Mouse (Mus musculus) gastrocnemius, adult 8-10 months (tissue): Measurements from ENCODE around the gene March9. TPM values are rescaled to one million over a fixed set of nuclear protein-coding genes. Genes with fewer than 3 reads are reported as not detected.

Source experiments
- DNase-seq, 2 experiments: peaks; one replicate each; pipeline ENCODE4 v3.0.0; 2022; ENCODE audit warnings: low spot score in 2 of 2
- total RNA-seq, 4 experiments: library from RNA; stranded (reverse); gene quantifications; 2 replicates each; pipeline ENCODE4 v1.2.4; 2022

March9 gene
- total RNA-seq, 4 experiments from 2014 or later: 0.17 to 1.3 (median 0.76) TPM

DNA sequence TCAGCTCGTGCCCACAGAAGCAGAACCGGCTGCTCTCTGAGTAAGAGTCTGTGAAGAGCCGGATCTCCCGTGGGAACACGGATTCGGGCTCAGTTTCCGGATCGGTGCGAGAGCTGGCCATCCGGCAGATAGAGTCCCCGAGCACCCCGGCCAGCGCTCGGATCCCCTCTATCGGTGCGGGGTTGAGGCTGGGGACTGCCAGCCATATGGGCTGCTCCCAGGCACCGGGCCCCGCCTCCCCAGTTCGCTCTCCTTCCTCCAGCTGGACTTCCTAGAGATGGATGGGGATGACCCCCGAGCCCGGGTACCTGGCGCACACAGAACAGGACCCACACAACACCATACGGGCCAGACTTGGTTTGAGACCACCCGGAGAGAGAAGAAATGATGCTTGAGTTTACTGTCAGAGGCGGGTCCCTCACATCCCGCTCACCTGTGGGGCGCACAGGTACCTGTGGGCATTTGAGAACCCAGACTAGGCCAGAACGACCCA is 18.7 kb downstream of the March9 start, which contains the start of the genes Mettl1 and Eef1akmt3:
Gene Mettl1 (plus strand): TSS at position 141 of the 493 bp plus-strand sequence.
Gene Eef1akmt3 (minus strand): TSS at position 240 of the 493 bp plus-strand sequence.
- DNase-seq: no peak

DNA sequence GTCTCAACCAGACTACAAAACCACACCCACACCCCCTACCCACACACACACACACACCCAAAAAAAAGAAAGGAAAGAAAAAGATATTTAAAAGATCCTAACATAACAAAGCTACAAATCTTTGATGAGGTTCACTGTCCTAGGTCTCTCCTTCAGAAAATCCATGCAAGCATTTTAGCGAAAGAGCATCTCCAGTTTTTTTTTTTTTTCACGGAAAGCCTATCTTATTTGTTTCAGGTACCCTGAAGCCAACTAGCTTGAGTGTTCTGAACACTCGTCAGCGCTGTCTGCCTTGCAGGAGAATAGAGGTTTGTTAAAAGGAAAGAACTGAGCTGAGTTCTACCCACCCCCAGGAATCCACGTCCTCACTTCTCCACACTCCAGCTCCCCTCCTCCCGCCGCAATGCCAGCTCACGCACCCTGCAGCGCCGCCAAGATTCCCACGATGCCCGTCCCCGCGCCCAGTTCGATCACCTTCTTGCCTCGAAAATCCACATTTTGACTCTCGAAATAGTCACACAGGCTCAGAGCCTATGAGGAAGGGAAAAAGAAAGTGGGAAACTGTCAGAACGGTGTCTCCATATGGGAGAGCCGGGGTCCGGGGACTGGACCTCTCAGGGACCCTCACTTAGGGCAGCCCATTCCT is 19.3 kb downstream of the March9 start:
- DNase-seq: no peak

DNA sequence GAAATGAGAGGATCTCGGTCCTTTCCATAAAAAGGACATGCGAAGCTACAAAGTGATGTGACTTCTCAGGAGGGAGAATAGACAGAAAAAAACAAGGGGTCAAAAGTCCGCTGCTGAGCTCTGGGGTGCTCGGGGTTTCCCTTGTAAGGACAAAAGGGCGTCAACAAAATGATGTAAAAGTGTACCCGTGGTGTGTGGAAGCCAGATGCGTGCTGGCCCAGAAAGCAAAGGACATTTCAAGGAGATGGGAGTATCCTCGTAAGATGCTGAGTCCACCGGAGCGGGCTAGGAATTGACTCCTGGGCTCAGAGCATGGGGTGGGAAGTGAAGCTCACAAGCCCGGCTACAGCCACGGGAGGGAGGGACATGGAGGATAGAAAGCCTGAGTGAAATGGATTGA is 22.3 kb downstream of the March9 start:
- no peak for DNase-seq

DNA sequence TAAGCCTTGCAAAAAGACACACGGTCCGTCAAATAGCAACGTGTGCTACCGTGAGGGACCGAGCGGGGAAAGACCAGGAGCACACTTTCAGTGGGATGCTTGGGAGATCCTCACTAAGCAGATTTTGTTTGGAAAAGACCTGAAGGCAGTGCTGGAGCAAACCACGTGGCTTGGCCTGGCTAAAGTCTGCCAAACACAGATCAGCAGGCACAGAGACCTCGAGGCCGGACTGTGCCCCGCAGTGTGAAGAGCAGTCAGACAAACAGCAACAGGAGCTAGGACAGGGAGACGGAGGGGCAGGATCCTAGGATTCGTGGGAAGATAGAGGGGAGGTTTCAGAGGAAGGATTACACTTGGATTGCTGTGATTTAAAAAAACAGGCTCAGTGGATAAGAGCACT is 23.7 kb downstream of the March9 start:
- no peak for DNase-seq

DNA sequence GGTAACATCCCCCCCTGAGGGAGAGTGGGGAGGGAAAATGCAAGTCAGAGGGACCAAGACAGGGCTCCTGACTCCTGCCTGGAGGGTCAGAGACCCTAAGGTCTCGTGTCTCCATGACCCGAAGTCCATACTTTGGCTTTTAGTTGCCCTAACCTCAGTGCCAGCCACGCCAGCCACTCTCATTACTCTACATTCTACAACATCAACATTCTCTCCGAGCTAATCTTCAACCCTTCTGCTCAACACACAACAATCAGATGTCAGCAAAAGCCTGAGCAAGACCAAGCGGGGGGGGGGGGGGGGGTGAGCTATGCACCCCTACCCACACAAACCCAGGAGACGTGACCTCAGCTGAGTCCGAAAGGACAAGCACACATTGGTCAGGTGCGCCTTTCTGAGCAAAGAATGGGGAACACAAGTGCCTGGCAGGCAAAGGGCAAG is 26.7 kb downstream of the March9 start:
- no peak for DNase-seq

DNA sequence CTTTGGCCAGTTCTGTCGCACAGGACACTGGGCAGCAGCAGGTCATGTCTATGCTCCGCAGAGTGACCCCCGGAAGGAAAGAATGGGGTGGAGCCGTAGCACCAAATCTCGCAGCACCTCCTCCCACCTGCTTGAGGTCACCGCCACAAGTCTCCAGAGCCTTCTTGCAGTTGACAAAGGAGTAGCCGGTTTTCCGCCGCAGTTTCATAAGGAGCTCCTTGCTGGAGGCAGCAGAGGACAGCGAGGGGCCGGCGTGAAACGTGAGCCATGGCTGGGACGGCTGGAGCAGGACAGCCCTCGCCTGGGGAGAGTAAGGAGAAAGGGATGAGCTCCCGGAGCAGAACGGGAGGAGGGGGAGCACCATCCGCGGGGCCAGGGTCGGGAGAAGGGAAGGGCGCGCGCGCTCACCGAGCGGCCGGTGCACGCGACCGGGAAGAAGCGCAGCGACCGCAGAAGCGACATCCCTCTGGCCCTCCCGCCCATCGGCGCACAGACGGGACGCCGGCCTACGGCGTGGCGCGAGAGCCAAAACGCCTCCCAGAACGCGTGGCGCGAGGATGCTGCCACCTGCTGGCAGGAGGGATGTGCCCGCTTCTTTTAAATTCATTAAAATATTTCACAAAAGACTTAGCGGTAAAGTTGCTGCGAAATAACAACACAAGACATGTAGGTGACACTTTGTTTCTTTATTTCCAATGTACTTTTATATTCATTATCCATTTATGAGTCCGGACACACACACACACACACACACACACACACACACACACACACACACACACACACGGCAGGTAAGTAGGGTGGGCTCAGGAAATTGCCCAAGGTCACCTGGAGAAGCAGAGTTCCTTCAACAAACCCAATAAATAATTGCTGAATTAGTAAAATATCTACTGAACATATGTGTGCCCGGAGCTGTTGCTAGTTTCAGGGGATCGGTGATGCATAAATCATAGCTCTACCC is 29.4 kb downstream of the March9 start, which contains the start of gene Tsfm:
Gene Tsfm (minus strand): TSS at position 505 of the 961 bp plus-strand sequence.
- peak; percentile 79 to 81 for DNase-seq

DNA sequence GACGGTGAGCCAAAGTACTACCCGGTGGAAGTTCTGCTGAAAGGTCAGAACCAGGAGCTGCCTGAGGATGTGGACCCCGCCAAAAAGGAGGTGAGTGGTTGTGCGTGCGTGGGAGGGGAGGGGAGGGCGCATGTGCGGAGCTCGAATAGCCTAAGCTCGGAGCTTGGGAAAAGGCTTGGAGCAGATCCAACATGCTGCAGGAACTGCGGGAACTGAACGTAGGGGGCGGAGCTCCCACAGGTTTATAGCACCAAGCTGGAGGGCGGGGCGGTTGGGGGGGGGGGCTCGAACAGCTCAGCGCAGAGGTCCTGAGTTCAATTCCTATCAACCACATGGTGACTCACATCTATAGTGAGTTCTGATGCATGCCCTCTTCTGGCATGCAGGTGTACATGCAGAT is 41.6 kb downstream of the March9 start:
- DNase-seq: no peak

DNA sequence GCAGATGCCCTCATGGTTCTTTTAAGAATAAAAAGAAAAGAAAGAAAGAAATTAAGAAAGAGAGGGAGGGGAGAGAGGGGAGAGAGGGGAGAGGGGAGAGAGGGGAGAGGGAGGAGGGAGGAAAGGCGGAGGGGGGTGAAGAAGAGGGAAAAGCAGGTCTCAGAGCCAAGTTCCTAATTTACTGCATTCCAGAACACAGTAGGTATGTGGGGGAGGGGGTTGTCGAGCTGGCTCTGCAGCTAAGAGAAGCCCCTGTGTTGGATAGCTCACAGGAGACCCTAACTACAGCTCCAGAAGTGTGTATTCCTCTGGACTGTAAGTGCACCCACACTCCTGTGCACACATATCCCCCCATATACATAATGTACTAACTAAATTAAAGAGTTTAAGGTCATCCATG is 42.9 kb downstream of the March9 start:
- DNase-seq: no peak

DNA sequence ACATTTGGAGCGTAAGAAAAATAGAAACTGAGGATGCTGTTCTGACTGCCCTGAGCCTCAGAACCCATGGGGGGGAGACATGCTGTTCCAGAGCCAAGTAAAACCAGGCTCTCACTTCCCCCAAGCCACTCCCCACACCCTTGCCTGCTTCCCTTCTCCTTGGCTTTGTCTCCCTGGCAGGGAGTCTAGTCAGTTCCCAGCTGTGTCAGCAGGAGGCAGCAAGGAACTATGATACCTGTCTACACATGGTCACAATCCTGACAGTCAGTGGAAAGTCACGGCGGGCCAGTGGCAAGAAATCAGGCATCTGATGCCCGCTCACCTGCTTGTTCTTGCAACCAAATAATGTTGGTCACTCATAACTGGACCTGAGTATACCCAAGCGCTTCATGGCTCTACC is 43.5 kb downstream of the March9 start:
- DNase-seq: no peak

Other genes with a start within 250 kb of the March9 start
- gene Atp23, start 158.8 kb downstream of the March9 start, total RNA-seq: 1 to 10 TPM; 1.4 to 2.5 (median 1.4) TPM
- 100 to 1,000 TPM; 103 to 118 (median 106) TPM for gene Ctdsp2, start 81.5 kb downstream of the March9 start, total RNA-seq
- 1 to 10 TPM; 2.3 to 5.7 (median 3.6) TPM for gene Avil, start 59.5 kb downstream of the March9 start, total RNA-seq
- 10 to 100 TPM; 19.5 to 24.0 (median 21.7) TPM for gene Tsfm, start 29.3 kb downstream of the March9 start, total RNA-seq
- 10 to 100 TPM in 1 of 4 experiments, 1 to 10 TPM in 3; 8.6 to 12.4 (median 9.6) TPM for gene Mettl1, start 18.8 kb downstream of the March9 start, total RNA-seq
- not detected for gene Eef1akmt3, start 18.7 kb downstream of the March9 start, total RNA-seq
- gene Cyp27b1, start 11.9 kb downstream of the March9 start, total RNA-seq: not detected
- 10 to 100 TPM; 41.3 to 46.4 (median 43.8) TPM for gene Cdk4, start 3.4 kb upstream of the March9 start, total RNA-seq
- gene Tspan31, start 10.1 kb upstream of the March9 start, total RNA-seq: 10 to 100 TPM; 21.0 to 24.9 (median 21.5) TPM
- 1 to 10 TPM in 2 of 4 experiments, under 1 TPM in 2; 0.60 to 1.7 (median 1.0) TPM for gene Agap2, start 15.1 kb upstream of the March9 start, total RNA-seq
- 10 to 100 TPM in 2 of 4 experiments, 1 to 10 TPM in 2; 7.4 to 13.9 (median 10.8) TPM for gene Os9, start 60.9 kb upstream of the March9 start, total RNA-seq
- gene B4galnt1, start 105.0 kb upstream of the March9 start, total RNA-seq: under 1 TPM; 0.29 to 0.70 (median 0.38) TPM
- 1 to 10 TPM; 1.8 to 4.1 (median 2.7) TPM for gene Slc26a10, start 120.5 kb upstream of the March9 start, total RNA-seq
- 10 to 100 TPM in 1 of 4 experiments, 1 to 10 TPM in 3; 7.1 to 12.1 (median 9.0) TPM for gene Arhgef25, start 129.9 kb upstream of the March9 start, total RNA-seq
- gene Dtx3, start 135.5 kb upstream of the March9 start, total RNA-seq: 10 to 100 TPM; 22.1 to 27.1 (median 23.2) TPM
- gene Pip4k2c, start 151.4 kb upstream of the March9 start, total RNA-seq: 1 to 10 TPM; 7.6 to 8.8 (median 8.4) TPM
- gene Kif5a, start 203.2 kb upstream of the March9 start, total RNA-seq: under 1 TPM; 0.22 to 0.36 (median 0.29) TPM
- 100 to 1,000 TPM in 2 of 4 experiments, 10 to 100 TPM in 2; 89.1 to 101 (median 99.3) TPM for gene Dctn2, start 206.2 kb upstream of the March9 start, total RNA-seq
- gene Mbd6, start 228.8 kb upstream of the March9 start, total RNA-seq: 10 to 100 TPM; 16.0 to 20.8 (median 17.4) TPM